Mouse (Mus musculus): ENCODE measurements at regions not wholly inside any gene's neighbourhood (a gene's known extent, or its start where the extent isn't known, plus 50 kb on each side); places are given as distances from the start of the nearest gene placed in this dataset.

DNA sequence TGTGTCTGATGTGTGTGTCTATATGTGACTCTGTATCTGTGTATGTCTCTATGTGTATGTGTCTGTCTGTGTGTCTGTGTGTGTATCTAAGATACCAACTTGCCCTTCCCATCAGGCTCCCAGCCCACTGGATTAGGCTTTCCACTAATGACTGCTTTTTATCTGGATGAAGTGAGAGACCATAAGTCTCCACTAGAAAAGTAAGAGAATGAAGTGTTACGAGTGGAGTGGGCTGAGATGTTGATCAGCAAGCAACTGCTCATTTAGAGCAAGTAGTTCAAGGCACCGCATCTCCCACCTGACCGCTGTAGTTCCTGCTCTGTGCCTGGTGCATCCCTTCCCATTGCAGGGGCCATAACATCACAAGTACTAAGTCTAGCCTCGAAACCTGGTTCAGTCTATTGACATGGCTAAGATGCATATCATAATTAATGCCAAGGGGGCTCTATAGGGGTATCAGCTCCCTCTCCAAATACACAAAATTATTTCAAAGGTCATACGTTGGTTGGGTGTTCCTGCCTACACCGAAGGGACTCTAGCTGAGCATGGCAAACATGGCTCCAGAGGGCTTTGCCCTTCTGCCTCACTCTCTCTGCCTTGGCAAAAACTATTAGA, 173.5 kb downstream of the Ifng start:
- TF ChIP-seq CTCF (IDR thresholded peaks at IDR 0.05; ENCODE audit: borderline replicate concordance, insufficient read depth, low read depth, low read length) (no peak), POLR2A (IDR thresholded peaks at IDR 0.05; ENCODE audit: borderline replicate concordance, insufficient read depth, low read length) (no peak)
